Mouse (Mus musculus): ENCODE measurements around the gene Iqcn.

GRCm38 (mm10) chr8:70677451-70678080 is 25.7 kb upstream of the Iqcn start:
- TF ChIP-seq POLR2A (IDR thresholded peaks at IDR 0.05; ENCODE audit: borderline replicate concordance, low read depth, low read length): no peak
- no peak for TF ChIP-seq CTCF (IDR thresholded peaks at IDR 0.05; ENCODE audit: low read depth, low read length)
